Mouse (Mus musculus): ENCODE measurements at regions not wholly inside any gene's neighbourhood (a gene's known extent, or its start where the extent isn't known, plus 50 kb on each side); places are given as distances from the start of the nearest gene placed in this dataset.

DNA sequence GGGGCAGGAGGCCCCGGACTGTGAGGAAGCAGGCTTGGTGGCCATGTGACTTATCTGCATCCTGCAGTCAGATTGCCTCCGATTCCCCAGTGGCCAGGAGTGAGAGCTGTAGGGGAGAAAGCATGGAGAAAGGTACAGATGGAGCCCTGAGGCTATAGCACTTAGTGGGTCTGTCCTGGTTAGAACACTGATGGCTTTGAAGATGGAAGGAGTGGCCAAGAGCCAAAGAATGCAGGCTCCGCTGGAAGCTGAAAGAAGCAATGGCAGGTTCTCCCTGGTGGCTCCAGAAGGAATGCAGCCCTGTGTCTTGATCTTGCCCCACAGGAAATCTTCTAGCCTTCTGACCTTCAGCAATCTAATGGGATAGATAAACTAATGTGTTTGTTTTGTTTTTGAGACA, 926.3 kb downstream of the 4930447A16Rik start:
- no peak for DNase-seq

DNA sequence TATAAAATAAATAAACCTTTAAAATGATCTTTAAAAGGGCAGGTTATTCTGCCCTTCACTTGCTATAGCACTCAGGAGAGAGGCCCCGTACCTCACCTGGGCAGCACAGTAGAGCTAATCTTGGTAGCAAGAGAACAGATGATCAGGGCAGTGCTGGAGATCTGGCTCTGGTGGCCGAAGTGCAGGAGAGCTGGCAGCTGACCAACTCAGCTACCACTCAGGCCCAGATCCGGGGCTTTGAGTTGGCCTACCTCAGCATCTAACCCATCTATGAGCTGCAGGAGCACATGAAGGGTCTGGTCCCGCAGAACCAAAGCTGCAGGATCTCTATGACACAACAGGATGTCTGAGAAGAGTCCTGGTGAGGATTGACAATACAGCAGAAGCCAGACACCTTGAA, 928.0 kb downstream of the 4930447A16Rik start:
- DNase-seq, result no peak

DNA sequence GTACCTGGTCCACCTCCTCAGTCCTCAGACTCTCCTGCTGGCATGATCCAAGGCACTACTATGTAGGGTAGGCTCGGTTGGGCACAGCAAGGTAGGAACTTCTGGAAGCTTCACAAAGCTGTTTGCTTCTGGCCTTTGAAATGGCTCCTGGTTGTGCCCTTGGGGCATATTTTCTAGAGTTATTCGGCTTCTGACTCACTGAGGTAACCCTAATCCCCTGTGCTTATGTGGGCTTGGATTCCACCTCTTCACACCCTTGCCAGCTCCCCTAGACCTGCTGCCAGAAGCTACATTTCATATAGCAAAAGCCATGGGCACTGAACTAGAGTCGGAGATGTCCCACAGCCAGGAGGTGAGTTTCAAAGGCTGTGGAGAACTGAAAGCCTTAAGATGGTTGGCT, 933.7 kb downstream of the 4930447A16Rik start:
- DNase-seq, result no peak

DNA sequence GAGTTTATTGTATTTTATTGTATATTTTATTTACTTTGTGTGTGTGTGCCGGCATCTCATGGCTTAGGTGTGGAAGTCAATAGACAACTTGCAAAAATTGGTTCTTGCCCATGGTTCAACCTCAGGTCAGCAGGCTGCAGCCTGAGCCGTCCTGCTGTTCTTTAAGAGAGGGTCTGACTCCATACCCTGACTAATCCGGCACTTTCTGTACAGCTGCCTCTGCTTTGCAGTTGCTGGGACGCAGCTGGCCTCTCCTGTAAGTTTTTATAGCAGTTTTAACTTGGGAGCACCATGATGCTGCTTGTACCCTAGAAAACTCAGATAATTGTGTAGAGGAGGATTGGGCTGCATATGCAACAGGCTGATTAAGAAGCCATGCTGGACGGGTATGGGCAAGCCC, 938.2 kb downstream of the 4930447A16Rik start:
- DNase-seq, result no peak

DNA sequence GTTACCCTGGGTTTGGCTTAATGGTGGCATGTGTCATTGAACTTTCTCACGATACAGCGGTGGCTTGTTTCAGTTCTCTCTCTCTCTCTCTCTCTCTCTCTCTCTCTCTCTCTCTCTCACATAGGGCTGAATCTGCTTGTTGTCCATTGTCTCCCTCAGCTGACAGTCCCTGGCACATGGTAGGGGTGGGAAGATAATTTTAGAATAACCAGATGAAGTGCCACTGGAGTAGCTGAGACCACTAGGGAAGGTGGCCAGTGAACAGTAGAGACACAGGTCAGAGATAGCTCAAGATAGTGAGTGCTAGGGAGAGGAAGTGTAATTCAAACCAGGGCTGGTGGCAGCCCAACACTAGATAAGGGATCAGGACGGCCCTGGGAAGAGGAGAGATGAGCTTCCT, 938.7 kb downstream of the 4930447A16Rik start:
- no peak for DNase-seq

DNA sequence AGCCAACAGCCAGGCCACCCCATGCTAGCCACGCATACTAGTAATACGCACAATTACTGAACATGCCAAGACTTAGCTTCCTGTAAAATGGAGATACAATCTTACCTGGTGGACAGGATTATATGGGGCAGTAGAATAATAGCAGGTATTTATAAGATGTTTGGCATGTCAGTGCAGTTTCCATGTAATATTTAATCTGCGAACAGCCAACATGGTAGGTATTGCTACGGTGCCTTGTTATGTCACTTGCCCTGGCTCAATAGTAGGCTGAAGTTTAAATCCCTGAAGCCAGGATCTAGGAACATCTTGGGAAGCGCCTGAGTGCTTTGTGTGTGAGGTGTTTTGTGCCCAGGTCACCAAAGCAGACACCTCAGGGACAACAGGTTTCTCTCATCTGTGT, 942.3 kb downstream of the 4930447A16Rik start:
- DNase-seq, result no peak

DNA sequence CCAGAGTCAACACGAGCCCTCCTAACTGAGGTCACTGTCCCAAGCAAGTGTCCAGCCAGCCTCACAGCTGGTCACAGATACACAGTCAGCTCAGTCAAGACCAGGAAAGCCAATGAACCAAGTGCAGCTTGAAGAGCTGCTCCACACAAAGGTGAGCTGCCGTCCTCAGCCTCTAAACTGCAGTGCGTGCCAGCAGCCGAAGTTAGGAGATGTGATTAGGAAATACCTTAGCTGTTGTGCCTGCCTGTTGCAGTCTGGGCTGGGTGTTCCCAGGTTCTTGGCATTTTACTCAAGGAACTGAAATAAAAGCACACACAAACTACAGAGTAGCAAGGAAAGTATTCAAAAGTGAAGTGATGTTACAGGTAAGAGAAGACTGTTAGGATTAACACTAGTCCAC, 942.9 kb downstream of the 4930447A16Rik start:
- DNase-seq, result no peak

DNA sequence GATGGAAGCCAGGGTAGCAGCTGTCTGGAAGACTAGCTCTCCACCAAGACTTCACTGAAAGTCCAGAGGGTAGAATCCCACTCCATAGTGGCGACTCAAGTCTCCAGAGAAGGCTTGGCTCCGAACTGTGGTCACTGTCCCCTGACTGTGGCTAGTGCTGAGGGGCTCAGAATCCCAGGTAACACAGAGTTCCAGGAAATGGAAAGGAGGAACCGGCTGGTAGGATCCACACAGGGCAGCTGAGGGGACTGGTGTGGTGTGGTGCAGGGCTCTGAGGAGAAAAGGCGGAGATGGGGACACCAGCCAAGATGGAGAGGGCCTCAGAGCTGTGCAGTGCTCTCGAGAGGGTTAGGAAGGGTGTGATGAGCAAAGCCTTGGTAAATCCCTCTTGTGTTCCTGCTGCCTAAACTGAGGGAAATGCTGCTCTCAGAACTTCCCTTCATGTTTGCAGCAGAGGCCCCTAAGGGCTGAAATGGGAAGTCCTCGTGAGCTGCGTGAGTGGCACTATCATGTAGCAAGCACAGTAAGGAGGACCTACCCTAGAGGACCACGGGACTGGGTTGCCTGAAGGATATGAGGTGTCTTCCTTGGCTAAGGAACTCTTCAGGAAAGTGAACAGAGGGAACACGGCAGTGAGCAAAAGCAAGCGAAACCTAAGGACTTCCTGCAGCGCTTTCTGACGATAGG, 946.2 kb downstream of the 4930447A16Rik start:
- DNase-seq, result no peak

DNA sequence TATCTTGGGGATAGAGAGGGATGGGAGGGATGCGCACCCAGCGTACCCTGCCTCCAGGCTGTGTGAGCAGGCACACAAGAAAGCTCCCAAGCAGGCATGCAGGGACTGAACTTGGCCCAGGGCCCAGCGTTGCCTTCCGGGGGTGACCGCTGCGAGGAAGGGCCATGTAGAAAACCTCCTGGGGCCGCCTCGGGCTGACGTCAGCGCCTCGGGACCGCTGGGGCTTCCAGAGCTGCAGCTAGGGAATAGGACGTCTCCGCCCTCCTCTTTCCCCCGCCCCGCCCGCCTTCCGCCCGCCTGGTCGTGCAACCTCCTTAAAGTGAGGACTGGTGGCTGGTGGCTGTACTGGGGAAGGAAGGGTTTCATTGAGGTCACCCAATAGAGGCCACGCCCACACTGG, 948.4 kb downstream of the 4930447A16Rik start:
- DNase-seq, result peak; percentile 46

DNA sequence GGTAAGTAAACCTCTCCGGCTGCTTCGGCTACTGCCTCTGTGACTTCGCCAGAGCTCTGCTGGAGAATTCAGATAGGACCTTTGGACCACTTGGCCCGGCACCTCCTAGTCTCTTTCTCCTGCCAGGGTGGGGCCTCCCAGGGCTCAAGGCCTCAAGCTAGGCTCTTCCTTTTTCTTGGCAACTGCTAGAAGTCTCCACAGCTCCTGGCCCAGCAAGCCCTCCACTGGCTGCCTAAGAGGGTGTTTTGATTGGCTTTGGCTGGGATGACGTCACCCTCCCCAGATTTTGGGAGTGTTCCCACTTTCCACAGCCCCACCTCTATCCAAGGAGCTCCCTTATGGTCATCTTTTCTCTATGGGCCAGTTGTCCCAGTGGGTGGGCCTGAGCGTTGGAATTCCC, 949.4 kb downstream of the 4930447A16Rik start:
- peak; percentile 58 for DNase-seq

DNA sequence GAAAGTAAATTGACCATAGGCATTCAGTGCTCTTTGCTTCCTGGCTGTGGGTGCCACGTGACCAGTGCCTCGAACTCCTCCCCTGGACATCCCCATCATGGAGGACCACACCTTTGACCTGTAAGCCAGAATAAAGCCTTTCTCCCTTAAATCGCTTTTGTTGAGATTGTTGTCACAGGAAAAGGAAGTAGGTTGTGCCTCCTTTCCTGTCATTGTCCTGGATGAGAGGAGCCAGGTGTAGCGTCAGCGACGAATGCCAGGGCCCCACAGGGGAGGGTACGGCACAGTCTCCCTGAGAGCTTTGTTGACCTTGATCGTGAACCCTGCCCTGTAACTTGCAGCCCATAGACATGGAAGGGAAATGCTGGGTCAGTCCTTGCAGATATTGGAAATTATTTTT, 952.8 kb downstream of the 4930447A16Rik start:
- no peak for DNase-seq

DNA sequence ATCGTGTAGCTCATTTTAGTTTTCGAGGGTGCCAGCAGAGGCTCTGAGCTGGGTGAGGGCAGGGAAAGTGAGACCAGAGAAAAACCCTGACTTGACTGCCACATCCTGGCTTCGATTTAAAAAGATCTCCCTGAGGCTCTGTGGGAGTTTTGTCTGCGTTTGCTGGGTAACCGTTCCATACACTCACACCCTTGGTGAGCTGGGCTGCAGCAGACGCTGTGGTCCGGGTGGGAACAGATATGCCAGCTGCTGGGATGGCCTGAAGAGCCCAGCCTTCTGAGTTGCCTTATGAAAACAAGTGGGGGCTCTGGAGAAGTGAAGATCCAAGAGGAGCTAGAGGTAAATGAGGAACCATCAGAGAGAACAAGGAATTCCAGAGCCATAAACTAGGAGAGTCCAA, 962.3 kb downstream of the 4930447A16Rik start:
- no peak for DNase-seq

DNA sequence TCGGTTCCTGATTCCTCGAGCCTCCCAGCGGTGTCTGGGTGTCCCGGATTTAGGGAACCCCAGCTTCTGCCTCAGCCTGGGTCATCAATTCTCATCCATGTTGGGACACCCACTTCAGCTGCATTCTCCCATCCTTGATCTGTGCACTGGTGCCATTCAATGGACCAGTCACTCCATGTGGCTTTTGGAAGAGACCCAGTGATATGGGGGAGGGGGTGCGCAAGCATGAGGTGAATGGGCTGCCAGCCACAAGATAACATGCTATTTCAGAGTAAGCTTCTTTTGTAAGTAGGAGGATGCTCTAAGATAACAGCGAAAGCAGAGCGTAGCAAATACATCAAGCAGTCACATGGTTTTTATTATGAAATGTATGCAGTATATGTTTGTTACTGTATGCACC, 963.1 kb downstream of the 4930447A16Rik start:
- DNase-seq, result no peak

DNA sequence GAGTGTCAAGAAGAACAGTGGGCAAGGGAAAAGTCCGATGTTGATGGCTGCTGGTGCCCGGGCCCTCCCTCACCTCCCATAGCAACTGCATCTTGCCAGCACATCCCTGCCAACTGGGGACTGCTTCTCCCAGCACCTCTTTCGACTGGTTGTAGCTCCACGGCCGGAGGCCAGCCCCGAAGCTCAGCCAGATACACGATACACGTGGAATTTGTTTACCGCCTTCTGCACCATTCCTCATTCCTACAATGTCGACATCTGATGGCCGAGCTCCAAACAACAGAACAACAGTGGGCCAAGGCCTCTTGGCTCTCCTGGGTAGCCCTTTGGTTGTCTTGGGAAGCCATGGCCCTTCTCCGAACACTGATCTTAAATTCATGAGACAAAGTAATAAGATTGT, 965.1 kb downstream of the 4930447A16Rik start:
- no peak for DNase-seq

DNA sequence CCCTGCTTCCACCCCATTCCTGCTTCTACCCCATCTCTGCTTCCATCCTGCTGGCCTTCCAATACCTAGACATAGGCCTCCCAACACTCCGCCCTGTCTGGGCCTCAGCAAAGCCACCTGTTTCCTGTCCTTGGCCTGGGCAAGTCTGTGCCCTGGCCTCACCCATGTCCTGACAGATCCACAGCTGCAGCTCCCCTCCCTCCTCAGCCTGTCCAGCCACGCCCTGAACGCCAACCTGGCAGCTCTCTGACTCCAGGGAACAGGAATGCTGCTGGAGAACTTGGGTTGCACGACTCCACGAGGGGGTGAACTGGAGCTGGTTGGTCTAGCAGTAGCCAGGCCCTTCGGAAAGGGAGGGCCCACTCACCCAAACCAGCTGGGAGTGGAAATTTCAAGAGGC, 966.1 kb downstream of the 4930447A16Rik start:
- DNase-seq, result no peak

DNA sequence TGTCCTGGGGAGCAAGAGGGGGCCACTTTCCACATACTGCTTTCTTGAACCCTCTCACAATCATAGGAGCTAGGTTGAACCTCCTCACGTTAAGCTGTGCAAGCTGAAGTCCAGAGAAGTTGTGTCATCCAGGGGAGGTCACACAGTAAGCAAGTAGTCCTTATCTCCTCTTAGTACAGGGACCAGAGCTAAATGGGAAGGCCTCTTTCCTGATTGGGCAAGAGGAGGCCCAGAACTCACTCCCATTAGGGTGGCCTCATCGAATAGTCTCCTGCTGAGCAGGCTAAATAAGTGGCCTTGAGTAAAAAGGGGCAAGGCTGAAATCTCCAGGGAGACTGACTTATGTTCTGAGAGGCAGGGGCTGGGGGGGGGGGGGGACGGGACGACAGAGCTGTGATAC, 966.5 kb downstream of the 4930447A16Rik start:
- no peak for DNase-seq

DNA sequence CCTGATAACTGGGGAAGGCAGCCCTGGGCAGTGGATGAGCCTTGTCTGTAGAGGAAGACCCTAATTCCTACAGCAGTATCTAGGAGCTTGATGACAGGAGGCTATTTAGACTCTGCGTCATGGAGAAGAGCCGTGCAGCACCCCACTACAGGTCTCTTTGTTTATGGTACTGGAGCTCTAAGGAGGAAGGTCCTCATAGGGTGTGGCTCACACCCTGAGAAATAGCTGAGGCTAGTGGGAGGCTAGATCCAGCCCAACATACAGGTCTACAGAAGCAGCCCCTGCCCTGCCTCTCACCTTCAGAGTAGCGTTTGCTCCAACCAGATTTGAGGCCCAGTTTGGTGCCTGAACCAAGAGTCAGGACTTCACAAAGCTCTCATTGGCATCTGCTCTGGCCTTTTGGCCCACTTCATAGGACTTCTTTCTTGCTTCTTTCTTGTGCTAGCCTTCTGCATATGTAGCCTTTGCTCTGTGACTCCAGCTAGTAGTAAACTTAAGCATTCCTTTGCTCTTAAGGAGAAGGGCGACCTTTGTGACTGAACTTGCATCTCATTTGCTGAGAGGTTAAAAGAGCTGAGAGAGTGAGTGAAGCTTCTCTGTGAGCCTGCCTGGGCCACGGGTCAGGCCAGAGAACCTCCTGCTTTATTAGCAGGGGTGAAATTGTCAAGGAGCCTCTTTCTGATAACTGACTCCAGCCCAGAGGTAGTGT, 967.2 kb downstream of the 4930447A16Rik start:
- no peak for DNase-seq

DNA sequence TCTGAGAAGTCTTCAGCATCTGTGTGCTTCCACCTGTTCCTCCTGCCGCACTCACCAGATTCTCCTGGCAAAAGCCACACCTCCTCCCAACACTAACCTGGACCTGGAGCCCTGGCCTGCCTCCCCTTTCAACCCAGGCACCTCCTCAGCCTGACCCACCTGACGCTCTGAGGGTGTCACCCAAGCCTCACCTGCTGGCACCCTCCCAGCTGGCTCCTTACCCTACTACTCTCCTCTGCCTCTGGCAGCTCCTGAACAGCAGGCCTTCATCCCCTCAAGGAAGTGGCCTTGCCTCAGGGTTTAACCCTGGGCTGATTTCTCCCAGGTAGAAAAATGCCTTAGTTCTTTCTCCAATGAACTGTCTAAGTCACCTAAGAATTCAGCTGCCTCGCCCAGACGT, 973.5 kb downstream of the 4930447A16Rik start:
- no peak for DNase-seq

DNA sequence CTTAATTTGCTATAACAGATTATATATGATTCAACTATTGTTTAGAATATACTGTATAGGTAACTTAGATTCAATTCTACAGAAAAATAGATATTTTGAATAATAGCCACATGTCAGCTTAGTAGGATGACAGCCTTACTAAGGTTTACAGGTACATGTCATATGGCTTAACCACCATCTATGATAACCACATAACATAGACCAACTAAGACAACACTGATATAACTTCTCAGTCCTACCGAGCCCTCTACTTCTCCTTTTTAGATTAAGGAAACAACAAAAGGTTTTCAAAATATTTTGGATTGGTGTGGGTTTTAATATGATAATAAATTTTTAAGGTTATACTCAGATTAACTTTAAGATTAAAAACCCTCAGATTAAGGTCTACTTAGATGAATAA, 977.4 kb downstream of the 4930447A16Rik start:
- DNase-seq, result no peak

DNA sequence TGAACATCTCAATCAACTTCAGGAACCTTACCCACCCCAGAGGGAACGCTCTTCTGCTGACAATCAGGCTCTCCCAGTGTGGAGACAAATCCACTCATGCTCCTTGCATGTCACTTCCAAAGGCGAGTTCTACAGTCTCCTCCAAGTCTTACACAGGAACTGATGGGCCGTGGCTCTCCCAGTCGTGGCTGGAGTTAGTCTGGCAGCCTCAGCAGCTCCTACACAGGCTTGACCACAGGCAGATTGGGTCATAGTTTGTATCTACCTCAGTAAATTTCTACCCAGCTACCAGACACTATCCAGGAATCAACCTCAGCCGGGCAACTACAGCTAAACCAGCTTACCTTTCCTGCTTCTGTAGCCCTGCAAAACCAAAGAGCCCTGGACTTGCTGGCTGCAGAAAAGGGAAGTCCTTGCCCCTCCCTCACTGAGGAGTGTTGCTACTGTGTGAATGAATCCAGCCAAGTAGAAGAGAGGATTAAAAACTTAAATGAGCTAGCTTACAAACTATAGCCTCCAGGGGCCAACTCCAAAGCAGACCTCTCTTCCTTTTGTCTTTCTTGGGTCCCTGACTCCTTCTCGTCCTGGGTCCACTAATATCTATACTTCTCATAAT, 978.5 kb downstream of the 4930447A16Rik start:
- no peak for DNase-seq

DNA sequence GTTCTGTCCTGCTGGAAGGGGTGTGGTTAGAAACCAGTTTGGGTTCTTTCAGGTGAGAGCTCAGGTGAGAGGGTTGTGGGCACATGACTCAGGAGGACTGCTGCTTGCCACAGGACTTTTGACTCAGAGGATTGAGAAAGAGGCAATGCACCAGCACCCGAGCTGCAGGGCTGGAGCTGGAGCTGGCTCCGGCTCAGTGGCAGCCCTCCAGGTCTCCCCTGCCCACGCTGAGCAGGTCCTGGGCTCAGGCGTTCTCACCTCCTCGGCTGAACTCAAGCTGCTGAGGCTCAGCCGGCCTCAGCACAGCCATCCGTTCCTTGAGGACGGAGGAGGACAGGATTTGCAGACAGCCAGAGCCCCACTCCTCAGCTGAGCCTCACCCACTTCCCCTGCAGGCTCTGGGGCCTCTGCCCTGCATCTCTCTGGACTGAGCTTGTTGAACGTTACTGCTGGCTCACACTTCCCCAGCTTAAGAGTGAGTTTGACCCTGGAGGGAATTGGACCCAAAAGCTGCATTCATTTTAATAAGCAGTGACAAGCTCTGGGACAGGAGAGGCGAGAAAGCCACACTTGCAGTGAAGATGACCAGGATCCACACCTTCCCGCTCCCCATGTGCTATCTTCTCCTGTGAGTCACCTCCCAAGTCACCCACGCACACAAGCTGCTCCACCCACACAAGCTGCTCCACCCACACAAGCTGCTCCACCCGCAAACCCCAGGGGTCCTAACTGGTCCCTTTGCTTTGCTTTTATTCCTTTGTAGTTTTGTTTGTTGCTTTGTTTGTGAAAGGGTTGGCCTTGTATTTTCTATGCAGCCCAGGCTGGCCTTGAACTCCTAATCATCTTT, 981.0 kb downstream of the 4930447A16Rik start:
- no peak for DNase-seq

DNA sequence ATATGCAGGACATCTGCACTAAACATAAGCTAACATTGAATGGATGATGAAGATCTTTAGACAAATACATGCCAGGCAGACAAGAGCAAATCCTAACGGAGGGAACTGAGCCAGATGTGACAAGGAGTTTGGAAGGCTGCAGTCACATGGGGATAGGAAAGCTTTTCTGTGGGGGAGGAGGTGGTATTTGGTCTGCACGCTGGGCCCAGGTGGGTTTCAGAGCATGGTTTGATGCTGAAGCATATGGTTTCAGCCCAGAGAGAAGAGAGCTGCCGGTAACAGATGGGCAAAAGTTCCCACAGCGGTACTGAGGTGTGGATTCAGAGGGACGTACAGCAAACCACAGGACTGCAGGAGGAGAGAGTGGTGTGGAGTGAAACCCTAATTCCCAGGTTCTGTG, 982.1 kb downstream of the 4930447A16Rik start:
- no peak for DNase-seq

DNA sequence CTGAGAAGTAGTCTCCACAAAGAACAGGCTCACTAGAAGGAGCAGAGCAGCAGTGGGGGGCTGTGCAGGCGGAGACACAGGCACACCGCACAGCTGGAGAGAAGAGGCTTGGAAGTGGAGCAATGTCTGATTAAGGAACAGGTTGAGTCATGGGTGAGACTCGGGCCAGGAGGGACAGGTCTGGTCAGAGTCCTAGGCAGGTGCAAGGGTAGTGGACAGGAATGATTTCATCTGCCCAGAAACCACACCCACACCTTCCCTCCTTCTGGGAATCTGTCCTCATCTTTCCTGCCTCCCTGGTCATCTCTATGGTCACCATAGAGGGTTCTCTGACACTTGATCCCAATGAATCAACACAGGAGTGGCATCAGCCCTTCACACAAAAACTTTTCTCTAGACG, 983.8 kb downstream of the 4930447A16Rik start:
- no peak for DNase-seq

DNA sequence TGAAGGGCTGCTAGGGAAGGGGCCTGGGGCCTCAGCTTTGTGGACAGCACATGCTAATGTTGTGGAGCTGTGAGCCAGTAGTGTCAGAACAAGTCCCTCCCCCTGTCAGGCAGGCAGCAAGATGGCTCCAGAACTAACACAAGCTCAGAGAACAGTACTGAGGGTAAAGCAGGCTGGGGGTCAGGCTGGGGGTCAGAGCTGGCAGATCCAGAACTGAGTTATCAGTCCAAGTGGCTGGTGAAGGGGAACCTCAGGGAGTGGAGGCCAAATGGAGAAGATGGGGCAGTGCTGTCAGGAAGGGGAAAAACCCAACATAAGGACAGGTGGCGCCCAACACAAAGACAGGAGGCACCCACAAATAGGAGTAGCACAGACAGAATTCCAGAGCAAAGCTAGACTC, 985.1 kb downstream of the 4930447A16Rik start:
- no peak for DNase-seq
